8 mouse cellular contexts compared by ENCODE assay signal in genomic region chr2:26182646-26183045, GRCm38 (mm10). TPM values are rescaled to one million over a fixed set of nuclear protein-coding genes. Genes with fewer than 3 reads are reported as not detected.
A peak's percentile ranks its signal among the peaks of the same experiment; 100 is the strongest.
DNase-seq lines count a peak whose midpoint lies in the region; ATAC-seq lines count a peak whose summit lies in the region.

No protein-coding gene starts in this region.

- H3K27ac ChIP-seq in hindbrain, embryonic 14.5 days: no peak overlapping the region
- H3K27ac ChIP-seq in midbrain, embryonic 13.5 days: no peak overlapping the region

- WGBS in hindbrain, embryonic 14.5 days: 20% methylated on average over 6 of the region's 6 CpGs
- 17% methylated on average over 6 of the region's 6 CpGs for WGBS in midbrain, embryonic 13.5 days

- peak; percentile 10 for DNase-seq in gastrocnemius, adult 18-20 months (ENCODE audit: low spot score)
- no peak for DNase-seq in gastrocnemius, postnatal 36 days
- DNase-seq in ovary, postnatal 36 days (ENCODE audit: low spot score): peak; percentile 55
- DNase-seq in ovary, postnatal 10 days (ENCODE audit: low spot score): no peak
- peak; percentile 56 for DNase-seq in cerebellum, adult 8-10 months
- peak; percentile 66 for DNase-seq in hindbrain, embryonic 14.5 days (ENCODE audit: low spot score)
- no peak for DNase-seq in frontal cortex, postnatal 14 days (ENCODE audit: low spot score in 2 of 2)

- no peak overlapping the region for H3K4me3 ChIP-seq in hindbrain, embryonic 14.5 days (replicated peaks; ENCODE audit: low read length)
- no peak overlapping the region for H3K4me3 ChIP-seq in midbrain, embryonic 13.5 days (replicated peaks)

- no peaks in the 10 kb centered on the region for H3K9me3 ChIP-seq in hindbrain, embryonic 14.5 days (ENCODE audit: control insufficient read depth, low read length)
- no peaks in the 10 kb centered on the region for H3K9me3 ChIP-seq in midbrain, embryonic 13.5 days

- H3K27me3 ChIP-seq in hindbrain, embryonic 14.5 days (ENCODE audit: control insufficient read depth, insufficient read depth, low read length): no peaks in the 10 kb centered on the region
- H3K27me3 ChIP-seq in midbrain, embryonic 13.5 days: peaks cover 9% of the 10 kb centered on the region; the same call in 1 of the 2 replicates

- no peak overlapping the region for H3K4me2 ChIP-seq in hindbrain, embryonic 14.5 days (replicated peaks)
- no peak overlapping the region for H3K4me2 ChIP-seq in midbrain, embryonic 13.5 days (replicated peaks)

- H3K36me3 ChIP-seq in hindbrain, embryonic 14.5 days (replicated peaks; ENCODE audit: control insufficient read depth, insufficient read depth): no peaks in the 10 kb centered on the region
- no peaks in the 10 kb centered on the region for H3K36me3 ChIP-seq in midbrain, embryonic 13.5 days

- no peaks in the 10 kb centered on the region for H3K4me1 ChIP-seq in hindbrain, embryonic 14.5 days (replicated peaks; ENCODE audit: control insufficient read depth, insufficient read depth, low read length)
- 0 out of 2 replicates have a peak, but pooled peaks cover 4% of the 10 kb centered on the region for H3K4me1 ChIP-seq in midbrain, embryonic 13.5 days (replicated peaks)

- ATAC-seq in hindbrain, embryonic 14.5 days (ENCODE audit: low FRiP score): no peak
- ATAC-seq in midbrain, embryonic 13.5 days: peak; percentile 48; the same call in 1 of the 2 replicates

- no peak overlapping the region for H3K9ac ChIP-seq in hindbrain, embryonic 14.5 days
- H3K9ac ChIP-seq in midbrain, embryonic 13.5 days (replicated peaks): no peak overlapping the region

- intact Hi-C loops in gastrocnemius, postnatal 36 days (cut with DNase I): loop anchor here (5.0 kb wide), 1 partner anchor 90 kb away; no protein-coding TSS in a partner anchor

RNA-seq across cellular contexts. Expression of gene Lhx3, which starts 25.4 kb away (rescaled TPM):
- total RNA-seq in gastrocnemius, adult 18-20 months (2021): not detected
- not detected for total RNA-seq in gastrocnemius, postnatal 36 days (2021)
- polyA plus RNA-seq in hindbrain, embryonic 14.5 days (2014; fragmentation: Nextera tagmentation; extraction: Ambion mirVana): 5.5 and 5.8 TPM in 2 replicates
- 0.17 TPM in 1 of 2 replicates, not detected in the other for polyA plus RNA-seq in midbrain, embryonic 13.5 days (2015; fragmentation: Nextera tagmentation; extraction: Ambion mirVana)

RNA-seq across cellular contexts. Expression of gene Qsox2, which starts 54.7 kb away (rescaled TPM):
- 1 to 10 TPM; 3.5 to 3.8 TPM for total RNA-seq in gastrocnemius, adult 18-20 months (2021)
- total RNA-seq in gastrocnemius, postnatal 36 days (2021): 1 to 10 TPM; 3.0 to 3.9 TPM
- polyA plus RNA-seq in hindbrain, embryonic 14.5 days (2014; fragmentation: Nextera tagmentation; extraction: Ambion mirVana): 15.2 and 16.1 TPM in 2 replicates
- 15.4 and 15.7 TPM in 2 replicates for polyA plus RNA-seq in midbrain, embryonic 13.5 days (2015; fragmentation: Nextera tagmentation; extraction: Ambion mirVana)

RNA-seq across cellular contexts. Expression of gene Nacc2, which starts 59.6 kb away (rescaled TPM):
- 10 to 100 TPM; 23.4 to 24.5 TPM for total RNA-seq in gastrocnemius, adult 18-20 months (2021)
- 10 to 100 TPM; 16.3 to 27.7 TPM for total RNA-seq in gastrocnemius, postnatal 36 days (2021)
- 18.3 and 19.2 TPM in 2 replicates for polyA plus RNA-seq in hindbrain, embryonic 14.5 days (2014; fragmentation: Nextera tagmentation; extraction: Ambion mirVana)
- polyA plus RNA-seq in midbrain, embryonic 13.5 days (2015; fragmentation: Nextera tagmentation; extraction: Ambion mirVana): 10.1 and 10.4 TPM in 2 replicates

Comparison
In these comparisons a context has a peak if more than half of its experiments do, and no peak if none do; other contexts are left out.
1. DNase-seq: peak in gastrocnemius, adult 18-20 months (single experiment), ovary, postnatal 36 days (single experiment), cerebellum, adult 8-10 months (single experiment) and hindbrain, embryonic 14.5 days (single experiment); none in gastrocnemius, postnatal 36 days (0 of 2), ovary, postnatal 10 days (single experiment) and frontal cortex, postnatal 14 days (0 of 2).